Mouse (Mus musculus): ENCODE measurements around the gene Mrps12.
"Not testable (repeated sequence)": the region's sequence is repeated elsewhere in the genome, so short reads cannot be mapped to it uniquely, and the experiment has no call there.

Mrps12 gene

DNA sequence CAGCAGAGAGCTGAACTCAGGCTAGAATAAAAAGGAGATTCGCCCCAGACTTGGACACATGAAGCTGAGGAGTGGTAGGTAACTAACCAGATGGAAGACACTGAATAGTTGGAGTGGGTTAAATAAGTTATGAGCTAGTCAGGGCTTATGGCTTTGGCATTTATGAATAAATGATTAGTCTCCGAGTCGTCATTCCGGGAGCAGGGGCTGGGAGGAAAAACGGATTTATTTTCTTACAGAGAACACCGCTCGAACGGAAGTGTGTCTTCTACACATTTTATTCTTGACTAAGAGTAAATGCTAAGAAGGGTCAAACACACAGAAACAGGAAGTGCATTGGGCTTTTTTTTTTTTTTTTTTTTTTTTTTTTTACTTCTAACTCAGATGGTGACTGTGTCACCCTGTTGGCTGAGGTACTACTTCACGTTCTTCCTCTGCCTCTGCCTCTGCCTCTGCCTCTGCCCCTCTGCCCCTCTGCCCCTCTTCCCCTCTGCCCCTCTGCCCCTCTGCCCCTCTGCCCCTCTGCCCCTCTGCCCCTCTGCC, 38.9 kb downstream of the Mrps12 start:
- no peak for DNase-seq (ENCODE audit: low read depth)

DNA sequence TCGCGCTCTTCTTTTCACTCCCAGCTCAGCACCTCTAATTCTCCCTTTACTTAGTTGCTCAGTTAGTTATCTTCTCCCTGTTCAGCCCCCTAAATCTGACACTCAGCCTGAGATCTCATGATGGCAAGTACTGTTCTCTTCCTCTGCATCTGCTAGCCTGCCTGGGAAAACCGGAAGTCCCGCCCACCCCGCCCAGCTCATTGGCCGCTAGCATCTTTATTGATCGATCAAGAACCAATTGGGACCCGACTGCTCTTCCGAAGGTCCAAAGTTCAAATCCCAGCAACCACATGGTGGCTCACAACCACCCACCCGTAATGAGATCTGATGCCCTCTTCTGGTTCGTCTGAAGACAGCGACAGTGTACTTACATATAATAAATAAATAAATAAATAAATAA, 40.3 kb downstream of the Mrps12 start:
- DNase-seq (ENCODE audit: low read depth) = not testable (repeated sequence)

DNA sequence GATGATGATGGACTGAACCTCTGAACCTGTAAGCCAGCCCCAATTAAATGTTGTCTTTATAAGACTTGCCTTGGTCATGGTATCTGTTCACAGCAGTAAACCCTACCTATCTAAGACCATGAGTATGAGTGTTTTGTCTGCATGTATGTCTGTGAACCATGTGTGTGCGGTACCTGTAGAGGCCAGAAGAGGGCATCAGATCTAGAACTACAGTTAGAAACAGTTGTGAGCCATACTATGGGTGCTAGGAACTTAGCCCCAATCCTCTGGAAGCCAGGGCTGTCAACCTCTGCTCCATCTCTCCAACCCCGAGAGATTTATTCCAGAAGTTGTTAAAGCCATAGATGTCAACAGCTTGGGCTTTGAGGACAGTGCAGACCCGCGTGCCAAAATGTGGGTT, 41.4 kb downstream of the Mrps12 start:
- DNase-seq (ENCODE audit: low read depth) = no peak

- no peak for DNase-seq (ENCODE audit: low read depth)
Observed at GRCm38 (mm10) chr7:28697277-28697676, 44.3 kb downstream of the Mrps12 start.

- no peak for DNase-seq (ENCODE audit: low read depth)
Observed at GRCm38 (mm10) chr7:28694966-28695511, 46.6 kb downstream of the Mrps12 start.

- DNase-seq (ENCODE audit: low read depth) = no peak
Observed at GRCm38 (mm10) chr7:28694423-28694822, 47.2 kb downstream of the Mrps12 start.

DNA sequence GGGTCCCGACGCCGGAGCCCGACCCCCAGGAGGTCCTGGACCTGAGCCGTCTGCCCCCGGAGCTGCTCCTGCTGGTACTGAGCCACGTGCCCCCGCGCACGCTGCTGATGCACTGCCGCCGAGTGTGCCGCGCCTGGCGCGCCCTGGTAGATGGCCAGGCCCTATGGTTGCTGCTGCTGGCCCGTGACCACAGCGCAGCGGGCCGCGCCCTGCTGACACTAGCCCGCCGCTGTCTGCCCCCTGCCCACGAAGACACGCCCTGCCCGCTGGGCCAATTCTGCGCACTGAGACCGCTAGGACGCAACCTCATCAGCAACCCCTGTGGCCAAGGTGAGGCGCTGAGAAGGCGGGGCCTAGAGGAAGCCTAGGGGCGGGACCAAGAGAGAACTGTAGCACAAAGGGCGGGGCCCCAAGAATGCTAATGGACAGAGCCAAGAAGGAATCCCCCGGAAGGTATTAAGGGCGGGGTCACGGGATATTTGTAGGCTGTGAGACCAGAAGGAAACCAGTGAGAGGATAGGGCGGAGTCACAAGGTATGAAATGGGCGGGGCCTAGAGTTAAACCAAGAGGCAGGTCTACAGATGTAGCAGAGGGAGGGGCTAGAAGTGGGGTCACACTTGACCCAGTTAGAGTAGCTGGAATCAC, 48.2 kb downstream of the Mrps12 start:
- peak; percentile 30 for DNase-seq (ENCODE audit: low read depth)

DNA sequence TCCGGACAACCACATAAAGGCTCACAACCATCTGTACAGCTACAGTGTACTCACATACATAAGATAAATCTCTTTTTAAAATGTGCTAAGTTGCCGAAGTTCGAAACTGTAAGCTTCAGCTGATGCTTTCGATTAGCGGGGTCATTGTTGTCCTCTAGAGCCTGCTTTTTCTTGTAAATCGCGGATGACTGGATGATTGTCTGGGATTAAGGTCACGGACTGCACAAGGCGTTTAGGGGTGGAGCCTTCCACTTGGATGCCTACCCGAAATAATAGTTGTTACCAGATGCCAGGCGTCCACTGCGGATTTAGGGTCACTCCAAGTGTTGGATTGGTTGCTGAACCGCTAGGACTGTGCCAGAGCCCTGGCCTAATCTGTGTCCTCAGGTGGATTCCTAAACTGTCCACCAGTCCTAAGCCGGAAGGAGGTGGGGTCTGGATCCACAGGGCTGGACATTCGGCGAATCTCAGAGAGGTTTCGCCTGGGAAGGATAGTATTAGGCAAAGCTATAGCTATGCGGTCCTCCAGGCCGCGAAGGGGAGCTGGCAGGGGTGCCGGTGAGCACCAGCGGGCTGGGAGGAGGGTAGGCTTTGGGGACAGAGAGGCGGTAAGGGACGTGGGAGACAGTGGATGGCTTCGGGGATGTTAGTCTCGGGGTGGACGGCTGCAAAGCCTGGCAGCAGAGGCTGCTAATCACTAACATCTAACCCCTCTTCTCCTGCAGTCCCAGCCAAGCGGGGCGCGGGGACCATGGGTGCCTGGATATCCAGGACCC, 48.9 kb downstream of the Mrps12 start, which contains the start of gene Fbxo27:
Fbxo27 (plus strand) TSS at position 305 of the 776 bp plus-strand sequence.
- DNase-seq (ENCODE audit: low read depth) = no peak

GRCm38 (mm10) chr7:28691075-28691474, 50.5 kb downstream of the Mrps12 start:
- no peak for DNase-seq (ENCODE audit: low read depth)
